Mouse (Mus musculus) heart, embryonic 12.5 days (tissue): ENCODE measurements at regions not wholly inside any gene's neighbourhood (a gene's known extent, or its start where the extent isn't known, plus 50 kb on each side); places are given as distances from the start of the nearest gene placed in this dataset.
A peak's percentile ranks its signal among the peaks of the same experiment; 100 is the strongest.

ENCODE experiments used
- ATAC-seq: fragments of 200-750 bp; cut with Nextera tagmentation; 2 replicates; pipeline ENCODE4 v1.8.0; 2017; ENCODE audit warnings: moderate TSS enrichment, moderate library complexity; ENCODE audit not compliant: insufficient number of reproducible peaks, low FRiP score
- H3K27ac ChIP-seq: fragments of 300-500 bp; sonication (generic); 2 replicates; pipeline ENCODE4 v1.5.1; 2016; ENCODE audit warnings: mild to moderate bottlenecking, moderate library complexity; ENCODE audit not compliant: poor library complexity, severe bottlenecking
- H3K27me3 ChIP-seq: fragments of 300-500 bp; sonication (generic); replicated peaks from 2 replicates; pipeline ENCODE4 v1.6.1; 2016; ENCODE audit warnings: mild to moderate bottlenecking, moderate library complexity
- H3K36me3 ChIP-seq: fragments of 300-500 bp; sonication (generic); 2 replicates; pipeline ENCODE4 v1.6.1; 2016; ENCODE audit warnings: mild to moderate bottlenecking, moderate library complexity
- H3K4me1 ChIP-seq: fragments of 300-500 bp; sonication (generic); replicated peaks from 2 replicates; pipeline ENCODE4 v1.6.1; 2016; ENCODE audit warnings: mild to moderate bottlenecking
- H3K4me2 ChIP-seq: fragments of 300-500 bp; sonication (generic); 2 replicates; pipeline ENCODE4 v1.6.1; 2016; ENCODE audit warnings: mild to moderate bottlenecking, moderate library complexity
- H3K4me3 ChIP-seq: fragments of 300-500 bp; sonication (generic); 2 replicates; pipeline ENCODE4 v1.5.1; 2016; ENCODE audit warnings: mild to moderate bottlenecking
- H3K9ac ChIP-seq: fragments of 300-500 bp; sonication (generic); 2 replicates; pipeline ENCODE4 v1.6.1; 2016; ENCODE audit warnings: mild to moderate bottlenecking, moderate library complexity
- H3K9me3 ChIP-seq: fragments of 300-500 bp; sonication (generic); replicated peaks from 2 replicates; pipeline ENCODE4 v1.6.1; 2016; ENCODE audit warnings: mild to moderate bottlenecking, moderate library complexity
- WGBS: fragments of 180-500 bp; shearing (Covaris S2); methylation state at CpG from one replicate; pipeline ENCODE4 v1.1.7; 2016; 5-methylcytosine and 5-hydroxymethylcytosine counted together

DNA sequence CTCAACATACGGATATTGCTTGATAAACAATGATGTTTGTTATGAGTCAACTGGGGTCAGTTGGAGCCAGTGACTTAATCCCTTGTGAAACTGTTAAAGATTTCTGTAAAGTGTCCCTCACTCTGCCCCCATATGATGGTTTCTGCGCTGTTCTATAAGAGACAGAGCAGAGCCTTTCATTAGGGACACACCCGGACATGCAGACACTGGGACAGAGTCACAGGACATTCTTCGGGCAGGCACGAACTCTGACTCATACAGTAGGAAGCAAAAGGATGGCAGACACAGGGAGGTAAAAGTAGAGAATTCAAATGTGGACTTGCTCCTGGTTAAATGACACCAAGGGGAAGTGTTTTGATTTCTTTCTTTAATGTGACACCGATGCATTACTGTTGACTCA, 163.7 kb upstream of the Bcor start:
- Histone ChIP-seq H3K9me3 (0 out of 2 replicates have a peak, but pooled peaks cover 4% of the 10 kb centered on the region), H3K27ac (no peak overlapping the region), H3K36me3 (no peaks in the 10 kb centered on the region), H3K9ac (no peak overlapping the region), H3K4me3 (no peak overlapping the region), H3K27me3 (no peaks in the 10 kb centered on the region), H3K4me1 (no peaks in the 10 kb centered on the region), H3K4me2 (no peak overlapping the region)
- no peak for ATAC-seq
- WGBS, result 68% methylated on average over 6 of the region's 6 CpGs

DNA sequence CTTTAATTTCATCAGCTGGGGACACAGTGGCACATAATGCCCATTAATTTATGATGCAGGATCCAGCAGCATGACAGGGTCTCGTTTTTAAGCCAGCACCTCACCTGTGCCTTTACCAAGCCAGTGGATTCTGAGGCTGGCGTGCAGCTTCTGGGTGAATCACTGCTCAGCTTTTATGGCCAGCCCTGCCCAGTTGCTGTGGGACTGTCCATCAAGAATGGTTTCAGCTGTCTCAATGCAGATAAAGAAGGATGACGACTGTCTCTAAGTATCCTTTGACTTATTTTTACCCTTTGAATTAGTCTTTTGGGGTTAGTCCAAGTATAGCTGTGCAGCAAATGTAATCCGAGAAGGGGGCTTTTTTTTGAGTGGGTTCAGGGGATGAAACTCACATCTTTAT, 167.3 kb upstream of the Bcor start:
- H3K27me3 ChIP-seq, result no peaks in the 10 kb centered on the region
- H3K27ac ChIP-seq, result no peak overlapping the region
- 49% methylated on average over 4 of the region's 4 CpGs for WGBS
- no peak for ATAC-seq
- H3K9ac ChIP-seq, result no peak overlapping the region
- 0 out of 2 replicates have a peak, but pooled peaks cover 4% of the 10 kb centered on the region for H3K9me3 ChIP-seq
- H3K4me2 ChIP-seq, result no peak overlapping the region
- no peak overlapping the region for H3K4me3 ChIP-seq
- no peaks in the 10 kb centered on the region for H3K36me3 ChIP-seq
- H3K4me1 ChIP-seq, result 0 out of 2 replicates have a peak, but pooled peaks cover 2% of the 10 kb centered on the region

DNA sequence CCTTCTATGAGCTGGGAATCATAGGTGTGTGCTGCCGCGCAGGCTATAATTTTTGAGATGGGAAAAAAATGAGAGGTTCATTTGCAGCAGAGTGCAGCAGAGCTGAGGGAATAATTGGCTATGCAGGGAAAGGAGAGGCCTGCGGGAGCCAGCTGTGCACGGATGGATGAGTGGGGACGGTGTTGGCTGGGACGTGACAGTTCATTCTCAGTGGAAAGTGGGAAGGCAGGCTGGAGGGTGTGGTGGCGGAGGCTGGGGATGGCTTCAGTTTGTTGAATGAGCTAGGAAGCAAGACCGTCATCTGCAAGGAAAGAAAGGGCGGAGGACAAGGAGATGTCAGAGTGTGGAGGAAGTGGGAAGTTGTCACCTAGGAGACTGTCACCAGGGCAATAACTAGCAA, 180.4 kb upstream of the Bcor start:
- ATAC-seq, result no peak
- WGBS, result 85% methylated on average over 9 of the region's 9 CpGs
- Histone ChIP-seq H3K9me3 (no peaks in the 10 kb centered on the region), H3K27ac (no peak overlapping the region), H3K4me3 (no peak overlapping the region), H3K4me2 (no peak overlapping the region), H3K36me3 (no peaks in the 10 kb centered on the region), H3K4me1 (no peaks in the 10 kb centered on the region), H3K27me3 (no peaks in the 10 kb centered on the region), H3K9ac (no peak overlapping the region)

DNA sequence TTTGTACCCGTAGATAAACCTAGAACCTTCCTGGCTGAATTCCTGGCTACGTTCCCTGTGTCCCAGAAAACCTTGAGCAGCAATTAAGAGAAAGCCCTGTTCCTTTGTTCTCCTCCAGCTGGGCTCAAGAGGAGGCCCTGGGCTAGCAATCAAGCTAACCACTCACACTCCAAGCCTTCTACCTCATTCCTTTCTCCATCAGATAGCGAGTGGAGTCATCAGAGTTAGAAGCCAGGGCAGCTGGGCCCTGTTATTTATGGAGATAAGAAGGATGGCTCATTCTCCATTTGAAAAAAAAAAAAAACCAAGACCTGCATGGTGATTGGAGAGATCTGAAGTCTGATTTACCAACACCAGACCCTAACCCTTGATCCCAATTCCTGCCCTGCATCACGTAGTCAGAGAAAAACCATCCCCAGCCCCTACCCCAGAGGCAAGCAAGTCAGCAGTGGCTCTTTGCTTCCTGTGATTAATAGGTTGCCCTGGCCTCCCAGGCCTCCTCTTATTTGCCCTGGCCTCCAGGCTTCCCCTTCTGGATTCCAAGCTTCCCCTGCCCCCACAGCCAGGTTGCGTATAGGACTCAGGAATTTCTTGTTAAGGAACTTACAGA, 181.3 kb upstream of the Bcor start:
- no peaks in the 10 kb centered on the region for H3K4me1 ChIP-seq
- H3K4me2 ChIP-seq, result no peak overlapping the region
- H3K4me3 ChIP-seq, result no peak overlapping the region
- 43% methylated on average over 5 of the region's 5 CpGs for WGBS
- no peak for ATAC-seq
- H3K36me3 ChIP-seq, result no peaks in the 10 kb centered on the region
- no peak overlapping the region for H3K9ac ChIP-seq
- H3K27ac ChIP-seq, result no peak overlapping the region
- no peaks in the 10 kb centered on the region for H3K9me3 ChIP-seq
- H3K27me3 ChIP-seq, result no peaks in the 10 kb centered on the region

DNA sequence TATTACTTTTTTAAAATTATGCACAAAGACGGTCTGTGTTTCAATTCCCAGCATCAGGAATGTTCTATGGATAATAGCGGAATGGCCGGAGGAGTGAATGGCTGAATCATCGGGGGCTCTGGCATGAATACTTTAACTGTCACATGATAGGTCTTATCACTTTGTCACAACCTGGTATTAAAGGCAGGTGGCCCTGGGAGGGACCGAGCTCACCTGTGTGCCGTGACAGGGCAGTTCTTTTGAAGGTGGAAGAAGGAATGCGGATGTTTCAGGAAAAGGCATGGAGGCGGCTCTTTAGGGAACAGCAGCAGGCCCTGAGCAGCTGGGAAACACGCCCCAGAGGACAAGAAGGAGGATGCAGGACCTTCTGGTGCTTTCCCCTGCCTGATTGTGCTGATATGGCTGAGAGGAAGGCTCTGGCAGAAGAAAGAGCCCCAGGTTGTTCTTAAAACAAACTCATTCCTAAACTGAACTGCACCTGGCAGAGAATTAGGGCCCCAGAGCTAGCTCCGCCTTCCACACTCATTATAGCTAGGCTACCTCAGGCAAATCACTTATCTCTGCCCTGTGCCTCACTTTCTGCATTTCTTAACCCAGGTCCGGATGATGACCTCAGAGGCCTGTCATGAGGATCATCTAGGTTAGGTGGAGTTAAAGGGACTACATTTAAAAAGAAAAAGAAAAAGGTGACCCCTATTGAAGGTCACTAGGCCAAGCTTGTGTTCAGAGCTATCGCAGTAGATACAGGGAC, 184.8 kb upstream of the Bcor start:
- Histone ChIP-seq H3K4me3 (no peak overlapping the region), H3K9ac (no peak overlapping the region), H3K27ac (no peak overlapping the region), H3K4me2 (no peak overlapping the region), H3K9me3 (no peaks in the 10 kb centered on the region), H3K4me1 (no peaks in the 10 kb centered on the region), H3K27me3 (no peaks in the 10 kb centered on the region), H3K36me3 (no peaks in the 10 kb centered on the region)
- 72% methylated on average over 12 of the region's 12 CpGs for WGBS
- no peak for ATAC-seq

DNA sequence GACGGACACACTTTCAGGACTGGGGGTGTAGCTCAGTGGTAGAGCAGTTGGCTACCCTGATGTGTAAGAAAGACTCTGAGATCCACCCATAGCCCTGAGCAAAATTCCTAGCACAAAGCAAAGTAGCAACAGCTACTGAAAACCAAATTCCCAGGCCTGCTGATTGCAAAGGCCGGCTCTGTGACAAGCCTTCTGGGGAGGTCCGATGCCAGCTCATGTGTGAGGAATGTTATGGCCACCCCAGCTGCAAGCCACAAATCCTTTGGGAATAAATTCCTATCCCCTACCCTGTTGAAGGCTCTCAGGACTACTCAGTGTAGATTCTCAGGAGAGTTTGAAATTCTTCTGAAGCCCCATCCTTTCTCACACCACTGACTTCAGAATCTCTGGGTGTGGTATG, 186.7 kb upstream of the Bcor start:
- Histone ChIP-seq H3K4me2 (no peak overlapping the region), H3K4me1 (no peaks in the 10 kb centered on the region), H3K27ac (no peak overlapping the region), H3K27me3 (no peaks in the 10 kb centered on the region), H3K36me3 (no peaks in the 10 kb centered on the region), H3K9me3 (no peaks in the 10 kb centered on the region), H3K4me3 (no peak overlapping the region), H3K9ac (no peak overlapping the region)
- no peak for ATAC-seq
- WGBS, result 70% methylated on average over 3 of the region's 3 CpGs

DNA sequence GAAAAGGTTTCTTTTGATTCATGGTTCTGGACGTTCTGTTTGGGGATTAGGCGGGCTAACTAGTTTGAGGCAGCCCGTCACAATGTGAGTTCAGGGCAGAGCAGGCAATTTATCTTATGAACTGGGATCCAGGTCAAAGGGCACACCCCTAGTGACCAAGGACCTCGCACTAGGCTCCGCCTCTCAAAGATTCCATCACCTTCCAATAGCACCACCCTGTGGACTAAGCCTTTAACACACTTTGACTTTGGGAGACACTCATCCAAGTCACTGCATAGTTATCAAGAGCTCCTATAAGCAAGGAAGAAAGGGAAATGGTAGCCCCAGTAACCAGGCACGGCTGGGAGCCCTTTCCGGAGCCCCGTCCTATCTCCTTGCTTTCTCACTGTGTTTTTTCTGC, 188.0 kb upstream of the Bcor start:
- Histone ChIP-seq H3K4me2 (no peak overlapping the region), H3K9ac (no peak overlapping the region), H3K4me1 (no peaks in the 10 kb centered on the region), H3K27me3 (no peaks in the 10 kb centered on the region), H3K27ac (no peak overlapping the region), H3K4me3 (no peak overlapping the region), H3K36me3 (no peaks in the 10 kb centered on the region), H3K9me3 (no peaks in the 10 kb centered on the region)
- 49% methylated on average over 8 of the region's 8 CpGs for WGBS
- ATAC-seq, result no peak

DNA sequence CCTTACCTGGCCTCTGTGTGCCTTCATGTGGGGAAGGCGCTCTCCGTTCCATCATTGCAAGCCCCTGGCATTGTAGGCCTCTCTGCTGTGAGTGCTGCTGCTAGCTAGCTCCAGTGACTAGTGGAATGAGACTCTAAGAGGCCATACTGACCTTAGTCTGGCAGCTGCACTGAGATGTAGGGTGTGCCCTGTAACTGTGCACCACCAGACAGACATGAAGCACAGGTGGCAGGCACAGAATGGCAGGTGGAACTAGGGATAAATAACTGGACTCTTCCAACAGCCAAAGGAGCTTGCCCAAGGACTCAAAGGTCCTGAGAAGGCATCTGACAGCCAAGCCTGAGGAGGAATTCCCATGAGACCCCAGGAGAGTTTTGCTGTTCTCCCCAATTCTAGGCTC, 194.7 kb upstream of the Bcor start:
- H3K9me3 ChIP-seq, result no peaks in the 10 kb centered on the region
- H3K27me3 ChIP-seq, result peaks cover 9% of the 10 kb centered on the region; the same call in 1 of the 2 replicates
- no peak overlapping the region for H3K4me3 ChIP-seq
- WGBS, result 98% methylated on average over 2 of the region's 2 CpGs
- no peak overlapping the region for H3K4me2 ChIP-seq
- no peak overlapping the region for H3K27ac ChIP-seq
- H3K4me1 ChIP-seq, result no peaks in the 10 kb centered on the region
- H3K9ac ChIP-seq, result no peak overlapping the region
- H3K36me3 ChIP-seq, result no peaks in the 10 kb centered on the region
- ATAC-seq, result no peak

DNA sequence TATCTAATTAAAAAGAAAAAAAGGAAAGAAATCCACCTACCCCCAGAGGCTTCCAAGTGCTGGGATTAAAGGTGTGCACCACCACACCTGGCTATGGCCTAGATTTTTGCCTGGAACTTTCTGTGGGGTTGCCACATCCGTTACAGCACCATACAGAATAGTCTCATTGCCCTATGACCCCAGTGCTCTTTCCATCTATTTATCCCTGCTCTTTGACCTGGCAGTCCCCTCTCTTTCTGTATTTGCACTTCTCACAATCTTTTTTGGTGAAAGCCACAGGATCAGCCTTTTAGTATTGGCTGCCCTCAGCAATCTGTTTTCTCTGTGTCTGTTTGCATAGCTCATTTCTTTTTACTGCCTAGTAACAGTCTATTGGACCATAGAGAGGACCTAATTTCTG, 197.9 kb upstream of the Bcor start:
- H3K4me2 ChIP-seq, result no peak overlapping the region
- no peaks in the 10 kb centered on the region for H3K9me3 ChIP-seq
- 75% methylated on average over 1 of the region's 1 CpGs for WGBS
- H3K4me1 ChIP-seq, result no peaks in the 10 kb centered on the region
- ATAC-seq, result no peak
- no peak overlapping the region for H3K9ac ChIP-seq
- H3K27ac ChIP-seq, result no peak overlapping the region
- peaks cover 9% of the 10 kb centered on the region; the same call in 1 of the 2 replicates for H3K27me3 ChIP-seq
- H3K4me3 ChIP-seq, result no peak overlapping the region
- no peaks in the 10 kb centered on the region for H3K36me3 ChIP-seq

DNA sequence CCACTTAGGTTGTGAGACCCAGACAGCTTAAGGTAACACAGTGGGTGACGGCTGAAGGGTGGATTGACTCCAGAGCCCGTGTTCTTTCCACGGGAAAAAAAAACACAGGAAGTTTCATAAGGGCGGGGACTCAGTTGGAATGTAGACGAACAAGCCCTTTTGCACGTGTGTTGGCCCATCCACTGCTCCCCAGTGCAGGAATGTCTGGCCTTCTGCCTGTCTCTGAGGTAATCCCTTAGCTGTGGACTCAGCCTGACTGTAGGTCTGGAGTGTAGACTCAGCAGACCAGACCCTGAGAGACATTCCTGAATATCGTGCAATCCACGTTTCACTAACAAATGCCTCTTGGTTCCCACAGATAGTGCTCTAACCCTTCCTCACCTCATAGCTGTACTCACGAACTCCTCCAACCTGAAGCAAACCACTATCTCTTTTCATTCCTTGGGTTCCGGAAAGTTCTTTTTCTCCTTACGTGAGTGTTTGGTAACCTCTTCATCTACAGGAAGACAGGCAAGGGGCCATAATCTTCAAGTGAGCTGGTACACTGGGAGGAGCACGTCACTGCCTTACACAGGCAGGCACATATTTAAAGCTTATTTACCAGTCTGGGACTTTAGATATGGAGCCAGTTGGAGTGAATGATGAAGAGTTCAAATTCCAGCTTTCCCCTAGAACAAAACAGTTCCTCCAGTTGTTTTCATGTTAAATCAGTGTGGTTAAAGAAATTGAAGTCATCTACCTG, 205.6 kb upstream of the Bcor start:
- no peak overlapping the region for H3K27ac ChIP-seq
- no peak overlapping the region for H3K4me2 ChIP-seq
- H3K27me3 ChIP-seq, result peaks cover 8% of the 10 kb centered on the region; the same call in 1 of the 2 replicates
- no peak overlapping the region for H3K4me3 ChIP-seq
- no peaks in the 10 kb centered on the region for H3K36me3 ChIP-seq
- WGBS, result 44% methylated on average over 12 of the region's 12 CpGs
- H3K4me1 ChIP-seq, result no peaks in the 10 kb centered on the region
- no peaks in the 10 kb centered on the region for H3K9me3 ChIP-seq
- H3K9ac ChIP-seq, result no peak overlapping the region
- 0 out of 2 replicates have a peak, but pooled peaks have one; percentile 39 for ATAC-seq

DNA sequence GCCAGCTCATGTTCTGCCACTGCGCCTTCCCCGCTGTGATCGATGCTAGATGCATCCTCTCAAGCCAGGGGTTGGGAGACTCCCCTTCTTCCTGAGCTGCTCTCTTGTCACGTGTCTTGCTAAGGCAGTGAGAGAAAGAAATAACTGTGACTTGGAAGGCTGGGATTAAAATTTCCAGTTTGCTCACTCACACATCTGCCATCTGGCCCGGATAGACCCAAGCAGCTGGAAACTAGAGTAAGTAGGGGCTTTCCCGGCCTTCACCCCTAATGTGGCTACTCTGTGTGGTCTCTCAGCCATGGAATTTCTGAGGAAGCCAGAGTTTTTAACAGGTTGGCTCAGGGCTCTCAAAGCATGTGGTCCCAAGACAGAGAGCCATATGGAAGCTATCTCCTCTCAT, 206.6 kb upstream of the Bcor start:
- Histone ChIP-seq H3K4me3 (no peak overlapping the region), H3K27me3 (peaks cover 10% of the 10 kb centered on the region; the same call in 1 of the 2 replicates), H3K36me3 (no peaks in the 10 kb centered on the region), H3K27ac (no peak overlapping the region), H3K9ac (no peak overlapping the region), H3K4me1 (no peaks in the 10 kb centered on the region), H3K9me3 (no peaks in the 10 kb centered on the region), H3K4me2 (no peak overlapping the region)
- WGBS, result 77% methylated on average over 6 of the region's 6 CpGs
- no peak for ATAC-seq
